Mouse (Mus musculus): ENCODE measurements around the gene Mup17.
"Not testable (repeated sequence)": the region's sequence is repeated elsewhere in the genome, so short reads cannot be mapped to it uniquely, and the experiment has no call there.

GRCm38 (mm10) chr4:61571561-61571960, 24.1 kb downstream of the Mup17 start:
- not testable (repeated sequence) for TF ChIP-seq CEBPB (IDR thresholded peaks at IDR 0.05; ENCODE audit: low read depth); CTCF (IDR thresholded peaks at IDR 0.05; ENCODE audit: control insufficient read depth, insufficient read depth, insufficient read length); MYOG (IDR thresholded peaks at IDR 0.05; ENCODE audit: control insufficient read depth, extremely low read depth, insufficient read length); MAX (IDR thresholded peaks at IDR 0.05); MYOD1 (IDR thresholded peaks at IDR 0.05; ENCODE audit: control insufficient read depth, insufficient read length, low read depth); USF1 (IDR thresholded peaks at IDR 0.05; ENCODE audit: low read depth); FOSL1 (IDR thresholded peaks at IDR 0.05; ENCODE audit: insufficient read depth, low read length, poor library complexity, severe bottlenecking)

All from C2C12 (cell line).